Mouse (Mus musculus) liver, embryonic 11.5 days (tissue): Measurements from ENCODE around the gene Col4a3bp. TPM values are rescaled to one million over a fixed set of nuclear protein-coding genes. Genes with fewer than 3 reads are reported as not detected.

Experiments used
- ATAC-seq: fragments of 200-750 bp; cut with Nextera tagmentation; replicated peaks from 2 replicates; pipeline ENCODE4 v1.8.0; 2017; ENCODE audit warnings: moderate number of reproducible peaks, mild to moderate bottlenecking, moderate TSS enrichment, moderate library complexity; ENCODE audit not compliant: low FRiP score
- DNase-seq: peaks from one replicate; pipeline ENCODE4 v3.0.0-alpha.2; 2017; ENCODE audit warnings: low spot score
- H3K27ac ChIP-seq: fragments of 300-500 bp; sonication (generic); 2 replicates; pipeline ENCODE4 v1.5.1; 2014; ENCODE audit warnings: mild to moderate bottlenecking, low read depth, low read length, control low read depth
- H3K27me3 ChIP-seq: fragments of 300-500 bp; sonication (generic); replicated peaks from 2 replicates; pipeline ENCODE4 v1.6.1; 2014; ENCODE audit warnings: low read length, mixed read lengths; ENCODE audit not compliant: control insufficient read depth, insufficient read depth
- H3K36me3 ChIP-seq: fragments of 300-500 bp; sonication (generic); 2 replicates; pipeline ENCODE4 v1.6.1; 2014; ENCODE audit warnings: mild to moderate bottlenecking, low read length, moderate library complexity, mixed read lengths; ENCODE audit not compliant: control insufficient read depth, insufficient read depth
- H3K4me1 ChIP-seq: fragments of 300-500 bp; sonication (generic); replicated peaks from 2 replicates; pipeline ENCODE4 v1.6.1; 2014; ENCODE audit warnings: low read length, mixed read lengths; ENCODE audit not compliant: control insufficient read depth, insufficient read depth
- H3K4me2 ChIP-seq: fragments of 300-500 bp; sonication (generic); 2 replicates; pipeline ENCODE4 v1.6.1; 2014; ENCODE audit warnings: mild to moderate bottlenecking, control low read depth, moderate library complexity
- H3K4me3 ChIP-seq: fragments of 300-500 bp; sonication (generic); 2 replicates; pipeline ENCODE4 v1.5.1; 2014; ENCODE audit warnings: low read depth, low read length, control low read depth
- H3K9ac ChIP-seq: fragments of 300-500 bp; sonication (generic); 2 replicates; pipeline ENCODE4 v1.6.1; 2014; ENCODE audit warnings: low read depth, low read length, control low read depth
- H3K9me3 ChIP-seq: fragments of 300-500 bp; sonication (generic); 2 replicates; pipeline ENCODE4 v1.6.1; 2016; ENCODE audit warnings: low read length, inconsistent platforms, mixed read lengths; ENCODE audit not compliant: control insufficient read depth
- WGBS: fragments of 180-500 bp; shearing (Covaris S2); extraction: QIAGEN DNeasy Blood & Tissue Kit; methylation state at CpG from one replicate; pipeline ENCODE4 v1.1.7; 2014; 5-methylcytosine and 5-hydroxymethylcytosine counted together
- polyA plus RNA-seq: library from polyadenylated mRNA; unstranded; fragments of >200 nt; fragmentation: Nextera tagmentation; extraction: Ambion mirVana; gene quantifications from 2 replicates; pipeline ENCODE4 v1.2.1, GENCODE M21; 2014

Gene Col4a3bp
- polyA plus RNA-seq, 1 experiment from 2014 or later, result 8.1 TPM

DNA sequence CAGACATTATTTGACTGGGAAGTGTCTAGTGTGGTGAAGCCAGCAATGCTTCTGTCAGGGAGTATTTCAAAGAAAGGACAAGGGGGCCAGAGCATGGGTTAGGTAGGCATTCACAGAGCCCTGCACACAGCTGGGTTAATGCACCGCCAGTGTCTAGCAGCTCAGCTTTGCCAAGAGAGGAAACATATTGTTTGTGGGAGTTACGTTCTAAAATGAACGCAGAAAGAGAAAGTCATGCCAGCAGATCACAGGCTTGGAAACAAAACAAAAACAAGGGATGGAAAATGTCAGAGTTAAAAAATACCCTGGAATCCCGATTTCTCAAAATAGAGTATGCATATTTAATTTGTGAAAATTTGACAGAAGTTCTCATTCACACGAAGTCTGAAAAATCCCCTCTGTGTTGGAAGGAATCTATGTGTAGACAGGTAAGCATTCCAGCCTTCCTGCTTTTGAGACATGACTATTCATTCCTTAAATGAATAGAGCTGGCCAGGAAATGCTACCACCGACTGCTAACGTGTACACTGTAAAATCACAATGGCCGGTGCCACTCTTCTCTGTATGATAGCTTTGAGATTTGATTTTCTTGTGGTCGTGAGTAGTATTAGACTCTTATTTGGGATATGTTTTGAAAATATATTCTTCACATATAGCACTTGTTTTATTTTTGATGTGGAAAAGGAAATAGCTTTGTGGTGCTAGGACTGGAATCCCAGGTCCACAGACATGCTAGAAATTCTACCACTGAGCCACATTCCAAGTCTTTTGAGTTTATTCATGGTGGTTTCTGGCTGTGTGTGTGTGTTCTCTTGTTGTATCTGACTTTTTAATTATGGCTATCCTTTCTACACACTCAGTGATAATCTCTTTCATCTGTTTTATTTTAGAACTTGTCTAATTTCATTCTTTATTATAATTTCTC is 138.0 kb downstream of the Col4a3bp start:
- Histone ChIP-seq H3K4me1 (no peaks in the 10 kb centered on the region), H3K27ac (no peak overlapping the region), H3K4me2 (no peak overlapping the region), H3K4me3 (no peak overlapping the region), H3K27me3 (no peaks in the 10 kb centered on the region), H3K9ac (no peak overlapping the region), H3K9me3 (no peaks in the 10 kb centered on the region), H3K36me3 (no peaks in the 10 kb centered on the region)
- ATAC-seq (no peak), DNase-seq (no peak)
- WGBS, result 82% methylated on average over 9 of the region's 9 CpGs

DNA sequence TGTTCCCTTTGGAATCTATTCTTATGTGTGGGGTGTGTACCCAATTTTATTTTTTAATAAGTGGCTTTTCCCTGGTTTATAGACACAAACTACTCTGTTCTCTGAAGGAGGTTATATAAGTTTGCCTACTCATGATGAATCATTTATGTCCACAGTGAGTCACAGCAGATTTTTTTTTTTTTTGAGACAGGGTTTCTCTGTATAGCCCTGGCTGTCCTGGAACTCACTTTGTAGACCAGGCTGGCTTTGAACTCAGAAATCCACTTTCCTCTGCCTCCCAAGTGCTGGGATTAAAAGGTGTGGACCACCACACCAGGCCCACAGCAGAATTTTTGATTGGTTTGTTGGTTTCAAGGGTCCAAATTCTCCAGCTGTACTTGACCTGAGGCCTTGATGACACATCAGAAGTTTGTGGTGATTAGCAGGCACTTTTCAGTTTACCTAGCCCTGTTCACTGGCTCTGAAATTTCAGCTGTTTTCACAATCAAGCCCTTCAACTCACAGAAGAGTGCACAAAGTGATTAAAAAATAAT is 138.7 kb downstream of the Col4a3bp start:
- no peaks in the 10 kb centered on the region for H3K9me3 ChIP-seq
- no peaks in the 10 kb centered on the region for H3K4me1 ChIP-seq
- H3K27ac ChIP-seq, result no peak overlapping the region
- no peak for DNase-seq
- H3K9ac ChIP-seq, result no peak overlapping the region
- no peak overlapping the region for H3K4me2 ChIP-seq
- H3K4me3 ChIP-seq, result no peak overlapping the region
- no peaks in the 10 kb centered on the region for H3K27me3 ChIP-seq
- ATAC-seq, result no peak
- no peaks in the 10 kb centered on the region for H3K36me3 ChIP-seq

DNA sequence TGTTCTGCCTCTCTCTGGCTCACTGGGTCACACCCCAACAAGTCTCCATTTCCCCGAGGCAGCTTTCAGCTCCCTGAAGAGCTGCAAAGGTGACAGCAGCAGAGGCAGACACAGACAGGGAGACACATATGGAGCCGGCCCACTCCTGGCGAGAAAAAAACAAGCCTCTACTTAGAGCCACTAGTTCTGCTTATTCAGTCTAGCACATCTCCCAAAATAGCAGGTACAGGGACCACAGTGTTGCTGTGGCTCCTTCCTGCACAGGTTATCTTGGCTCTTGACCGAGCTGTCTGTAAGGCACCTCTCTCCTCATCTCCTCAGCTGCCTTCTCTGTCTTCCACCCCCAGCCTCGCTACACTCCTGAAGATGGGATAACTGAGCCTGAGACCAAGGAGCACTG is 142.4 kb downstream of the Col4a3bp start:
- 72% methylated on average over 5 of the region's 5 CpGs for WGBS
- ATAC-seq (no peak), DNase-seq (no peak)
- H3K4me1 ChIP-seq, result no peaks in the 10 kb centered on the region
- no peak overlapping the region for H3K9ac ChIP-seq
- H3K27ac ChIP-seq, result no peak overlapping the region
- no peak overlapping the region for H3K4me2 ChIP-seq
- H3K9me3 ChIP-seq, result no peaks in the 10 kb centered on the region
- H3K36me3 ChIP-seq, result no peaks in the 10 kb centered on the region
- no peak overlapping the region for H3K4me3 ChIP-seq
- no peaks in the 10 kb centered on the region for H3K27me3 ChIP-seq

DNA sequence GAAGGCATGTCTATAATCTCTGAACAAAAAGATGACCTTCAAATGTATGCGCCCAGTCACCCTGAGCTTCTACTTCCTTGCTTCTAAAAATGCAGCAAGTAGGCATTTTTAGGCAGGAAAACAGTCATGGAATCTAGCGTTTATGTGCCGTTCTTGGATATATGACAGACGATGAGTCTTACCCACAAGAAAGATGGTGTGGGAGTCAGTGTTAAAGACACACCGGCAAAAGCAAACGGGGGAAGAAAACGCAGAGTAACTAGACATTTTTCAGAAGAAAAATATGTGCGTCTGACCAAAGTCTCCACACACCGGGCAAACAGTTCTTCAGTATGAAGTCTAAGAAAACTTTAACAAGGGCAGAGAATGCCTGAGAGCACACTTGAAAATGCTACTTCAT is 144.8 kb downstream of the Col4a3bp start:
- H3K9ac ChIP-seq, result no peak overlapping the region
- no peak overlapping the region for H3K4me3 ChIP-seq
- no peaks in the 10 kb centered on the region for H3K9me3 ChIP-seq
- no peaks in the 10 kb centered on the region for H3K36me3 ChIP-seq
- H3K4me2 ChIP-seq, result no peak overlapping the region
- ATAC-seq, result no peak
- no peaks in the 10 kb centered on the region for H3K27me3 ChIP-seq
- DNase-seq, result no peak
- no peak overlapping the region for H3K27ac ChIP-seq
- H3K4me1 ChIP-seq, result no peaks in the 10 kb centered on the region
- 82% methylated on average over 9 of the region's 9 CpGs for WGBS

Other genes starting within 250 kb of the Col4a3bp start
- gene Poc5, start 154.3 kb upstream of the Col4a3bp start, polyA plus RNA-seq, result 12.4 and 15.9 TPM in 2 replicates
- 0.11 TPM in 1 of 2 replicates, not detected in the other for gene Ankdd1b, start 71.4 kb upstream of the Col4a3bp start, polyA plus RNA-seq
- gene Gm17622, start 51.9 kb upstream of the Col4a3bp start, polyA plus RNA-seq, result not detected in 2 replicates
- gene Polk, start within 50 bp of the Col4a3bp start, polyA plus RNA-seq, result 8.2 and 8.8 TPM in 2 replicates
- gene Hmgcr, start 128.3 kb downstream of the Col4a3bp start, polyA plus RNA-seq, result 94.7 and 112 TPM in 2 replicates
- gene Ankrd31, start 205.7 kb downstream of the Col4a3bp start, polyA plus RNA-seq, result not detected in 2 replicates